Mouse (Mus musculus) brain, embryonic 14.5 days (tissue): Measurements from ENCODE around the gene Wnt8b. TPM values are rescaled to one million over a fixed set of nuclear protein-coding genes. Genes with fewer than 3 reads are reported as not detected.

Experiments
- DNase-seq: peaks from one replicate; pipeline ENCODE4 v3.0.0-alpha.2; 2011; ENCODE audit warnings: low read depth
- CTCF ChIP-seq: fragments of 200-500 bp; IDR thresholded peaks from 2 replicates; pipeline ENCODE4 v1.5.1; 2012; ENCODE audit warnings: inconsistent platforms, mild to moderate bottlenecking, moderate library complexity, borderline replicate concordance; ENCODE audit not compliant: insufficient read depth, insufficient read length; ENCODE audit errors: extremely low read depth
- POLR2A ChIP-seq: fragments of 200-500 bp; IDR thresholded peaks from 2 replicates; pipeline ENCODE4 v1.6.1; 2012; ENCODE audit warnings: mild to moderate bottlenecking, inconsistent platforms, borderline replicate concordance; ENCODE audit not compliant: poor library complexity, insufficient read depth, insufficient read length, severe bottlenecking; ENCODE audit errors: extremely low read depth
- polyA plus RNA-seq: library from polyadenylated mRNA; depleted of rRNA; stranded (reverse); fragments of >200 nt; gene quantifications from 2 replicates; pipeline ENCODE4 v1.2.3, GENCODE M21; 2012; rRNA removed

Gene Wnt8b
- polyA plus RNA-seq, 1 experiment: 3.6 TPM

DNA sequence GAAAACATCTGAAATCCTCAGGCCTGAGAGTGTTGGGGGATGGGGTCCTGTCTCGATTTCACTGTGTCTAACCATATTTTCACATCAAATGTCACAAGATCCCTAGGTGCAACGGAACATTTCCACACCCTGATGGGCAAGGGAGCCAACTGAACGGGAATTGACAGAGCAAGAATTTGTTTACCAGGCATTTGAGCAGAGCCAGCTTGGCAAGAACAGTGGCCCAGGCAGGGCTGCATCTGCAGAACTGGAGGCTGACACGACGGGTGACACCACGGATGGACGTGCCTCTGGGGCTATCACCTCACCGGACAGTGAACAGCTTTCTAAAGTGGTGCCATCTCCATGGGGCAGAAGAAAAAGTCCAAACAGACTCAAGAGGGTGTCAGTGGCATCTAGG lies 44.1 kb downstream of the Wnt8b start:
- DNase-seq: no peak

DNA sequence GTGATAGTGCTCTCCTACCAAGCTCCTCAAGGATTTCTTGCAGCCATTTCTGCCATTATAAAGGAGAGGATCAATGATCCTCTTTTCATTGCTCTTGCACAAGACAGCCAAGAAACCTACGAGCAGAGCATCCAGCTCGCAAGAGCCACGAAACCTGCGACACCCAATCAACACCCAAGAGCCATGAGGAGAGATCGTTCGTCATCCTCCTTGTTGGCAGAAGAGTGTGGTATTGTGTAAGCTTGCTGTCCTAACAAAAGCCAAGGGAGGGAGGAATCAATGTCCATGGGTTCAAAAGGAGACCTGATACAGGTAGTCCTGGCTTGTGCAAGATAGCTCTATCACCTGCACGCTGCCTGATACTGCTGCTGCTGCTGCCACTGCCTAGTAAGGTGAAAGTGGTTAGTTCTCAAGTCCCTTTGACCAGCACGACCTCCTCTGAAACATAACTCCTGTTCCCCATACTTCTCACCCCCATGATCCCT lies 49.5 kb downstream of the Wnt8b start:
- no peak for DNase-seq

More for the DNA sequence above, 44.1 kb downstream of the Wnt8b start:
- TF ChIP-seq POLR2A: no peak
- no peak for TF ChIP-seq CTCF

DNA sequence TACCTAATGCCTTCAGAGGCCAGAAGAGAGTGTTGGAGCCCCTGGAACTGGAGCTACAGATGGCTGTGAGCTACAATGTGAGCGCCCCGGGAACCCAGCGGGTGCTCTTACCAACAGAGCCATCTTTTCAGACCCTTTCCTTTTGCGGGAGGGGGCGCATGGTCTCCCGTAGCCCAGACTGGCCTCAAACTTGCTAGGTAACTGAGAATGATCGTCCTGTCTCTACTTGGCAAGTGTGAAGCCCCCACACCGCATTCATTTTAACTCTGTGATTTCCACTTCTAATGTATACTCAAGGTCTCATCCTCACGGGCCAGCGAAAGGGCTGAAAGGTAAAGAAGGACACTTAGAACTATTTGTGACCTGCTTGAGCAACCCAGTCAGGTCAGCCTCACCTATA lies 51.1 kb downstream of the Wnt8b start:
- no peak for DNase-seq
- TF ChIP-seq CTCF (no peak), POLR2A (no peak)

More for the DNA sequence above, 49.5 kb downstream of the Wnt8b start:
- TF ChIP-seq CTCF (no peak), POLR2A (no peak)

DNA sequence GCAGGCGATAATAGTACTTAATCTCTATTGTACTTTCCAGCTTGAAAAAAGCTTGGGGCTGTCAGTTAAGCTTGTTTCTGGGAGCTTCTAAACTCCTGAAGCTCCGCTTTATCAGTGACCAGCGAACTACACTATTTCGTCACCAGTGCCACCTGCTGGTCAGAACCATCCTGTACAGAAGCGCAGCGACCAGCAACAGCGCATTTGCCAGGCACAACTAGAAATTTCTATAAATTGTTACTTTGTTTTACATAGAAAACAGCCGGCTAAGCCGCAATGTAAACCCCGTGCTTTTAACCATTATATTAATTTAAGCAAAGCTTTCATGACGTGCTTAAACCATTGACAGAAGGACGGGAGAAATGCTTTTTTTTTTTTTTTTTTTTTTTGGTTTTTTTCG lies 51.5 kb downstream of the Wnt8b start:
- TF ChIP-seq POLR2A (no peak), CTCF (peak; percentile 85)
- DNase-seq: peak; percentile 89

DNA sequence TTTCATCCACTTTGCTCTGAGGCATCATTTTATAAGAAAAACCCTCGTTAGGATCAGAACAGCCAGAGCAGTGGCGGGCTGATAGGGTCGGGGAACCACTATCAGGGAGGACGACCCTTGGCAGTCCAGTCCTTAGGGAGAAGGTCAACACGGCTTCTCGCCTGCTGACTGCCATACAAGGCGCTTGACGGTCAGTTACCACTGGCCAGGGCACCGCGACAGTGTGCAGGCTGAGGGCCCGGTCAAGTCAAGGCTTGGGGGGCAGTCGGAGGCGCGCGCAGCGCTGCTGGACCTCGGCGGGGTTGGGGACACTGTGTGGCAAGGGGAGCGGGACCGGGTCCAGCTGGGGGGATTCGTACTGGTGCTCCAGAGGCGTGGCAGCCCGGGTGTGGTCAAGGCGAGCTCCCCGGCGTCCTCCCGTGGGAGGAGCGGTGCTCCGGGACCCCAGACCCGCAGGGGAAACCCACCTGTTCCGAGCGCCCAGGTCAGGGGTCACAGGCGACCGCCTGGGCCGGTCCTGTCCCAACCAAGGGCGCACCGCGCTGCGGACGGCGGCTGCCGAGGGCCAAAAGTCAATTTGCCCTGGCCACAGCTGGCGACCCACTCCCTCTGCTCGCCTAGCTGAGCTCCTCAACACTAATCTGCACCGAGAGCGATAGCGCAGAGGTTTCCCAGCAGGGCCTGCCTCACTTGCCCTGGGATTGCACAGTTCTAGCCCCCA lies 52.2 kb downstream of the Wnt8b start, which contains the start of gene Sec31b:
Gene Sec31b (minus strand): TSS at position 544 of the 721 bp plus-strand sequence.
- DNase-seq: peak; percentile 3
- TF ChIP-seq CTCF (no peak), POLR2A (no peak)

DNA sequence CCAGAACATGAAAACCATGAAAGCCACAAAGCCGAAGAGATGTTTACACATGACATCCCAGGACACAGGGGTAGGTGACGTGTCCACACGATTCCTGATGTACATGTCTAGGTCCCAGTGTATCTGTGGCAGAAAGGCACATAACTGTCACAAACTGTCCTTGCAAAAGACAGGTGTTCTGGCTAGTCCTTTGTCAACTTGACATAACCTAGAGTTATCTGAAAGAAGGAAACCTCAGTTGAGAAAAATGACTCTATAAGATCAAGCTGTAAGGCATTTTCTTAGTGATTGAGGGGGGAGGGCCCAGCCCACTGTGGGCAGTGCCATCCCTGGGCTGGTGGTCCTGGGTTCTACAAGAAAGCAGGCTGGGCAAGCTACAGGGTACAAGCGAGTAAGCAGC lies 59.5 kb downstream of the Wnt8b start, which contains the start of gene Gm20538:
Gene Gm20538 (minus strand): TSS at position 101 of the 400 bp plus-strand sequence.
- no peak for DNase-seq
- no peak for TF ChIP-seq CTCF
- no peak for TF ChIP-seq POLR2A

DNA sequence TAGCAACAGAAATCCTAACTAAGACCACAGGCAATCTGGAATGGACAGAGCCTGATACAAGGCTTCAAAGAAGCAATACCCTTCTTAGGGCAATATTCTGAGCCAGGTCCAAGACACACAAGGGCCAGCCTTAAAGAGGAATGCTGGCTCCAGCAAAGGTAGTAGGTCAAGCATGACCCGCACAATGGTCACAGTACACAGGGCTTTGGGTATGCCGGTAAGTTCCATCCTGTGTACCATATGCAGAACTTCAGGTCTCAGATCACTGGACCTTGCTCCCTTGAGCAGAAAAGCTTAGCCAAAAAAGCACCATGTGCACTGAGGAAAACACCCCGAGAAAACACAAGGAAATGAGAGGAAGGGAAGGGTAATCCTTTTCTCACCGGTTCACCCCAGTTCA lies 60.0 kb downstream of the Wnt8b start:
- TF ChIP-seq CTCF: no peak
- DNase-seq: no peak

DNA sequence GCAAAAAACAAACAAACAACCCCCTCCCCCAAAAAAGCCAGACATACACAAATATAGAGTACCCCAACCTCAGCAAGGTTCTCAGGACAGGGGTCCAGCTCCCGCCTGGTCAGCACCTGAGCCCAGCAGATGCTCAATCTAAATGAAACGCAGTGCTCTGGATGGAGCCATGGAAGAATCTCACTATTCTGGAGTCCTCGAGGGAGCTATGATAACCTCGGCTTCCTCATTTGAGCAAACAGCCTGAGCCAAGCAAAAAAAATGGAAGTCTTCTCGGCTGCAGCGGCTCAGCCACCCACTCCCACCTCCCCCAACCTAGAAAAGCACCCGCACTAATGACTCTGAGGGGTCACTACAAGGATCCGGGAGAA lies 61.2 kb downstream of the Wnt8b start:
- no peak for DNase-seq
- no peak for TF ChIP-seq POLR2A
- no peak for TF ChIP-seq CTCF

DNA sequence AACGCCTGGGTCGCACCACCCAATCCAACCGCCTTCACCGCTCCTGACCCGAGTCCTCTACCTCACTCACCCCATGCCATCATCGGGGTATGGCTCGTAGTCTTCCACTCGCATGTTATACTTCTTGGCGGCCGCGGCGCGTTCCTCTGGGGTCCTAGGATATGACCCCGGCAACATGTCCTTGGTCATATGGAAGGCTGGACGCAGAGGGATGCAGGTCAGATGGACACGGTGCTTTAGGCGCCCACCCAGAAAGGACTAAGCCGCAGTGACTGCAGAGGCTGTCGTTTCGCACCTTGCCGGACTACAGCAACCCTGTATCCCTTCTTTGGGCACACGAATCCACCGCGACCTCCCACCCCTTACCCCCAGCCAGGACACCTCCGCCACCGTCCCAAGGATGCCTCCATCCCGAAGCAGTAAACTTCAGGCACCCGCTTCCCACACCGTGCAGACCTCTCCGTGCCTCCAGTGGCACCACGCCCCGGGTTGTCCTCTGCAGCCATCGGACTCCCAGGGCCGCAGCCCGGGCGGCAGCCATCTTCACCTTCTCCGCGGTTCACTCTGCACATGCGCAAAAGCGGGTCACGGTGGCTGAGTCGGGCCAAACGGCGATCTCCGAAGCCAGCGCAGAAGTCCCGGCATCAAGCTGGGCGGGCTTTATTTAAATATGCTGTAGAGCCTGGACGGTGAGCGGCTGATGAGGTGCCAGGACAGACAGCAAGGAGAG lies 61.8 kb downstream of the Wnt8b start, which contains the start of gene Ndufb8:
Gene Ndufb8 (minus strand): TSS at position 580 of the 730 bp plus-strand sequence.
- peak; percentile 97 for DNase-seq

DNA sequence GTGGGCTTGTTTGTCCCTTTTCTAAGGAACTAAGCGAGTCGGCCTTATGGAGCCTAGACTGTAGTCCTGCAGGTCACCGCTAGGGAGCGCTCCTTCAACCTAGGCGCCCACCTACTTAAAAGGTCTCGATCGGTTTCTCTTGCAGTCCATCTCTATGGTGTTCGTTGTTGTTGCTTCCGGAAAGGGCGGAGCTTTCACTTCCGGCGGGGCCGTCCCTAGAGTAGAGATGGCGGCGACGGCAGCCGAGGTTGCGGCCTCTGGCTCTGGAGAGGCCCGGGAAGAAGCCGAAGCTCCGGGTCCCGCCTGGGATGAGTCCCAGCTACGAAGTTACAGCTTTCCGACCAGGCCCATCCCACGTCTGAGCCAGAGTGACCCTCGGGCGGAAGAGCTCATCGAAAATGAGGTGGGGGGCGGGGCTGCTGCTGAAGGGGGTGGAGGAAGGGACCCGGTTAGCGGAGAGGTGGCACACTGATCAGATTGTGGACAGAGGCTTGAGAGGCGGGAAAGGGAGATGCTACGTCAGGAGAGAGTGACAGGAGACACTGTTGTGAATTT lies 69.5 kb downstream of the Wnt8b start, which contains the start of gene Hif1an:
Gene Hif1an (plus strand): TSS at position 199 of the 555 bp plus-strand sequence.
- TF ChIP-seq POLR2A (peak; percentile 81; the same call in 1 of the 2 replicates), CTCF (peak; percentile 95)
- DNase-seq: peak; percentile 98

More for the DNA sequence above, 61.8 kb downstream of the Wnt8b start, which contains the start of gene Ndufb8:
- TF ChIP-seq CTCF (no peak), POLR2A (peak; percentile 73; the same call in 1 of the 2 replicates)

Other genes starting within 250 kb of the Wnt8b start
- 346 and 452 TPM in 2 replicates for gene Scd2, start 199.8 kb upstream of the Wnt8b start, polyA plus RNA-seq
- 0.19 and 0.30 TPM in 2 replicates for gene Scd4, start 160.4 kb upstream of the Wnt8b start, polyA plus RNA-seq
- gene Scd1, start 85.6 kb upstream of the Wnt8b start, polyA plus RNA-seq: 9.6 and 16.6 TPM in 2 replicates
- gene Sec31b, start 52.4 kb downstream of the Wnt8b start, polyA plus RNA-seq: 0.42 and 0.72 TPM in 2 replicates
- gene Gm20538, start 59.4 kb downstream of the Wnt8b start, polyA plus RNA-seq: not detected in 2 replicates
- 434 and 563 TPM in 2 replicates for gene Ndufb8, start 62.0 kb downstream of the Wnt8b start, polyA plus RNA-seq
- gene Hif1an, start 69.4 kb downstream of the Wnt8b start, polyA plus RNA-seq: 29.5 TPM in 2 replicates